Mouse (Mus musculus) myocyte (in vitro differentiated cells): ENCODE data around the gene Olfr279. TPM values are rescaled to one million over a fixed set of nuclear protein-coding genes. Genes with fewer than 3 reads are reported as not detected.

Source experiments
- H3K27me3 ChIP-seq: one replicate; pipeline ENCODE4 v1.6.1; 2011; ENCODE audit not compliant: control insufficient read depth, insufficient read depth, insufficient read length
- H3K36me3 ChIP-seq: one replicate; pipeline ENCODE4 v1.6.1; 2011; ENCODE audit not compliant: control insufficient read depth, insufficient read depth
- H3K4me2 ChIP-seq: one replicate; pipeline ENCODE4 v1.6.1; 2011; ENCODE audit warnings: low read depth, control low read depth
- H3K4me3 ChIP-seq: one replicate; pipeline ENCODE4 v1.5.1; 2011; ENCODE audit warnings: mild to moderate bottlenecking, control low read depth, moderate library complexity
- H3K79me2 ChIP-seq: one replicate; pipeline ENCODE4 v1.6.1; 2011; ENCODE audit not compliant: control insufficient read depth, insufficient read depth
- H3ac ChIP-seq: one replicate; pipeline ENCODE4 v1.6.1; 2011; ENCODE audit not compliant: control insufficient read depth, insufficient read length
- CEBPB ChIP-seq: IDR thresholded peaks from 2 replicates; pipeline ENCODE4 v1.6.1; 2011; ENCODE audit warnings: mild to moderate bottlenecking, moderate library complexity; ENCODE audit not compliant: poor library complexity, insufficient read depth, severe bottlenecking
- E2F4 ChIP-seq: IDR thresholded peaks from one replicate; pipeline ENCODE4 v1.6.1; 2011; ENCODE audit warnings: mild to moderate bottlenecking, control low read depth, moderate library complexity; ENCODE audit not compliant: insufficient read depth
- MAX ChIP-seq: IDR thresholded peaks from one replicate; pipeline ENCODE4 v1.6.1; 2011; ENCODE audit warnings: low read depth, mild to moderate bottlenecking, control low read depth
- MYOD1 ChIP-seq, 3 experiments: IDR thresholded peaks; one replicate each; pipeline ENCODE4 v1.6.1; 2011; ENCODE audit warnings: control low read depth in 2 of 3, low read depth in 2 of 3, mild to moderate bottlenecking in 2 of 3, moderate library complexity in 1 of 3; ENCODE audit not compliant: insufficient read length in 2 of 3, control insufficient read depth in 1 of 3
- MYOG ChIP-seq, 3 experiments: IDR thresholded peaks; one replicate each; pipeline ENCODE4 v1.6.1; 2011; ENCODE audit warnings: control low read depth in 2 of 3, low read depth in 2 of 3, mild to moderate bottlenecking in 2 of 3; ENCODE audit not compliant: insufficient read length in 2 of 3, control insufficient read depth in 1 of 3, insufficient read depth in 1 of 3
- POLR2A ChIP-seq: IDR thresholded peaks from one replicate; pipeline ENCODE4 v1.6.1; 2011; ENCODE audit warnings: low read depth, mild to moderate bottlenecking, control low read depth, moderate library complexity; ENCODE audit not compliant: insufficient read length
- POLR2AphosphoS2 ChIP-seq: IDR thresholded peaks from one replicate; pipeline ENCODE4 v1.6.1; 2011; ENCODE audit warnings: low read depth, control low read depth; ENCODE audit not compliant: insufficient read length
- REST ChIP-seq: IDR thresholded peaks from one replicate; pipeline ENCODE4 v1.6.1; 2011; ENCODE audit warnings: mild to moderate bottlenecking, control low read depth, moderate library complexity; ENCODE audit not compliant: insufficient read depth, insufficient read length
- SRF ChIP-seq: IDR thresholded peaks from one replicate; pipeline ENCODE4 v1.6.1; 2011; ENCODE audit warnings: low read depth; ENCODE audit not compliant: control insufficient read depth, insufficient read length
- TCF12 ChIP-seq: IDR thresholded peaks from one replicate; pipeline ENCODE4 v1.6.1; 2011; ENCODE audit warnings: mild to moderate bottlenecking, control low read depth; ENCODE audit not compliant: poor library complexity, insufficient read depth, severe bottlenecking
- TCF3 ChIP-seq: IDR thresholded peaks from one replicate; pipeline ENCODE4 v1.6.1; 2011; ENCODE audit warnings: low read depth, control low read depth; ENCODE audit not compliant: insufficient read length
- USF1 ChIP-seq: IDR thresholded peaks from one replicate; pipeline ENCODE4 v1.6.1; 2011; ENCODE audit warnings: low read depth, mild to moderate bottlenecking, control low read depth, moderate library complexity
- polyA plus RNA-seq: library from polyadenylated mRNA; unstranded; fragments of >200 nt; fragmentation: generic; extraction: Trizol; gene quantifications from one replicate; pipeline ENCODE4 v1.2.1, GENCODE M21; 2012; ENCODE audit warnings: missing spikeins

Olfr279 gene
- polyA plus RNA-seq, 1 experiment: not detected

GRCm38 (mm10) chr15:98533881-98534627, 41.9 kb downstream of the Olfr279 start, which contains the start of gene Kansl2:
Gene Kansl2, minus strand, starts transcription at chr15:98534264.
- peaks cover 49% of the 10 kb centered on the region for H3K79me2 ChIP-seq
- peak within 1 kb of the TSS; percentile 89 for H3K4me3 ChIP-seq
- H3K27me3 ChIP-seq: no peaks in the 10 kb centered on the region
- H3K36me3 ChIP-seq: peaks cover 32% of the 10 kb centered on the region
- peak within 1 kb of the TSS; percentile 95 for H3ac ChIP-seq
- TF ChIP-seq POLR2A: peak; percentile 89
- TF ChIP-seq REST: peak; percentile 2
- TF ChIP-seq POLR2AphosphoS2: peak; percentile 90
- no peak for TF ChIP-seq CEBPB
- peak; percentile 49 for TF ChIP-seq E2F4
- peak; percentile 71 for TF ChIP-seq SRF
- TF ChIP-seq MYOG (IDR thresholded peaks at IDR 0.05; ENCODE audit: control insufficient read depth in 1 of 3, insufficient read depth in 1 of 3, insufficient read length in 2 of 3, low read depth in 2 of 3): no peak
- TF ChIP-seq MYOD1 (IDR thresholded peaks at IDR 0.05; ENCODE audit: control insufficient read depth in 1 of 3, insufficient read length in 2 of 3, low read depth in 2 of 3): peak in 2 of 3 experiments; percentile 8 to 20
- H3K4me2 ChIP-seq: peak within 1 kb of the TSS; percentile 88

GRCm38 (mm10) chr15:98535921-98536320, 43.7 kb downstream of the Olfr279 start:
- TF ChIP-seq USF1 (no peak), POLR2A (no peak), TCF3 (no peak), E2F4 (no peak), MYOG (IDR thresholded peaks at IDR 0.05; ENCODE audit: control insufficient read depth in 1 of 3, insufficient read depth in 1 of 3, insufficient read length in 2 of 3, low read depth in 2 of 3) (no peak), MAX (no peak), CEBPB (no peak), SRF (no peak), POLR2AphosphoS2 (no peak), REST (no peak), MYOD1 (IDR thresholded peaks at IDR 0.05; ENCODE audit: control insufficient read depth in 1 of 3, insufficient read length in 2 of 3, low read depth in 2 of 3) (no peak), TCF12 (no peak)
- Histone ChIP-seq H3K79me2 (peaks cover 50% of the 10 kb centered on the region), H3ac (no peak overlapping the region), H3K27me3 (no peaks in the 10 kb centered on the region), H3K36me3 (peaks cover 31% of the 10 kb centered on the region), H3K4me2 (no peak overlapping the region), H3K4me3 (no peak overlapping the region)

DNA sequence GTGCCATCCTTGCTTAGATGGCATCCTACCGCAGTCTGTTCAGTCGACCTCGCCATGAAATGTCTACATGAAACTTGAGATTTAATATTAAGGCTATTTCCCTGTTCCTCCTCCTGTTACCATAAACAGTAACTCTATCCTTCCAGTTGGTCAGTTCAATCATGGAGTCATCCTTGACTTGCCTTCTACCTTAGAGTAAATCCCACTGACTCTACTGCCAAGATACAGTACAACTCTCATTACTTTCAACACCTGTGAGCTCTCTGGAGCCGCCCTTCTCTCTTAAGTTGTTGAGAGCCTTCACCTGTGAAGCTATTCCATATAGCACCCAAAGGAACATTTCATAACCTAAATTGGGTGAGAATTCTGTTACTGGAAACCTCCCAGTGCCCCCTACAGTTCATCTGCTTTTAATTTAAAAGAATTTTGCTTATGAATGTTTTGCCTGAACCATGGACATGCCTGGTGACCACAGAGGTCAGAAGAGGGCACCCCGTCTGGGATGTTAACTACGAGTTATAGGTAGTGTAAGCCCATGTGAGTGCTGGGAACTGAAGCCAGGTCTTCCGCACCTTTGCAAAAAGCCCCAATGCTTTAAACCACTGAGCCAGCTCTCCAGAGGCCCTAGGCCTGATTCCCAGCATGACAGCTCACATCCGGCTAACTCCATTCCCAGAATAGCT, 44.8 kb downstream of the Olfr279 start:
- Histone ChIP-seq H3K27me3 (no peaks in the 10 kb centered on the region), H3K36me3 (peaks cover 30% of the 10 kb centered on the region)

DNA sequence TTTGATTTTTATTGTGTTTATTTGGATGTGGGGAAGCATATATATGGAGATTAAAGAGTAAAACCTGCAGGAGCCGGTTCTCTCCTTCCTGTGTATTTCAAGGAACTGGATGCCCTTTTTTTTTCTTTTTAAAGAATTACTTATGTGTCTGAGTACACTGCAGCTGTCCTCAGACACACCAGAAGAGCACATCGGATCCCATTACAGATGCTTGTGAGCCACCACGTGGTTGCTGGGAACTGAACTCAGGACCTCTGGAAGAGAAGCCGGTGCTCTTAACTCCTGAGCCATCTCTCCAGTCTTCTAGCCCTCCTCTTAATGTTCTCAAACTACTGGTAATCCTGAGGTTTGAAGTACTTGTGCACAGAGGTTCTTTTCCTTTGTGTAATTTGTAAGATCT, 45.7 kb downstream of the Olfr279 start:
- no peaks in the 10 kb centered on the region for H3K27me3 ChIP-seq
- no peak overlapping the region for H3K4me3 ChIP-seq
- peak overlapping the region; percentile 10 for H3K4me2 ChIP-seq
- H3ac ChIP-seq: no peak overlapping the region
- H3K79me2 ChIP-seq: peaks cover 45% of the 10 kb centered on the region
- H3K36me3 ChIP-seq: peaks cover 33% of the 10 kb centered on the region
- TF ChIP-seq TCF3 (no peak), MYOD1 (IDR thresholded peaks at IDR 0.05; ENCODE audit: control insufficient read depth in 1 of 3, insufficient read length in 2 of 3, low read depth in 2 of 3) (peak; percentile 16 to 48 (median 32)), TCF12 (peak; percentile 4), SRF (no peak), POLR2AphosphoS2 (no peak), MAX (no peak), POLR2A (no peak), CEBPB (no peak), REST (no peak), MYOG (IDR thresholded peaks at IDR 0.05; ENCODE audit: control insufficient read depth in 1 of 3, insufficient read depth in 1 of 3, insufficient read length in 2 of 3, low read depth in 2 of 3) (peak in 1 of 3 experiments; percentile 72), USF1 (peak; percentile 77), E2F4 (no peak)

More for the DNA sequence above, 44.8 kb downstream of the Olfr279 start:
- TF ChIP-seq MYOG (IDR thresholded peaks at IDR 0.05; ENCODE audit: control insufficient read depth in 1 of 3, insufficient read depth in 1 of 3, insufficient read length in 2 of 3, low read depth in 2 of 3): no peak
- TF ChIP-seq MYOD1 (IDR thresholded peaks at IDR 0.05; ENCODE audit: control insufficient read depth in 1 of 3, insufficient read length in 2 of 3, low read depth in 2 of 3): peak; percentile 32 to 39 (median 37)
- no peak for TF ChIP-seq USF1
- H3ac ChIP-seq: no peak overlapping the region
- peak overlapping the region; percentile 10 for H3K4me2 ChIP-seq
- H3K79me2 ChIP-seq: peaks cover 50% of the 10 kb centered on the region
- no peak overlapping the region for H3K4me3 ChIP-seq
